Mouse (Mus musculus) intestine, embryonic 16.5 days (tissue): ENCODE measurements around the gene Fndc5. TPM values are rescaled to one million over a fixed set of nuclear protein-coding genes. Genes with fewer than 3 reads are reported as not detected.

Experiments used
- ATAC-seq: fragments of 200-750 bp; cut with Nextera tagmentation; 2 replicates; pipeline ENCODE4 v1.8.0; 2017; ENCODE audit warnings: moderate TSS enrichment, moderate library complexity
- H3K27ac ChIP-seq: fragments of 300-500 bp; sonication (generic); 2 replicates; pipeline ENCODE4 v1.5.1; 2014; ENCODE audit warnings: mild to moderate bottlenecking, low read length
- H3K27me3 ChIP-seq: fragments of 300-500 bp; sonication (generic); replicated peaks from 2 replicates; pipeline ENCODE4 v1.6.1; 2014; ENCODE audit warnings: low read length, control low read depth, mixed read lengths; ENCODE audit not compliant: control insufficient read depth, insufficient read depth
- H3K36me3 ChIP-seq: fragments of 300-500 bp; sonication (generic); 2 replicates; pipeline ENCODE4 v1.6.1; 2014; ENCODE audit warnings: low read length, control low read depth; ENCODE audit not compliant: control insufficient read depth, insufficient read depth
- H3K4me1 ChIP-seq: fragments of 300-500 bp; sonication (generic); 2 replicates; pipeline ENCODE4 v1.6.1; 2014; ENCODE audit warnings: low read length, control low read depth, mixed read lengths; ENCODE audit not compliant: control insufficient read depth, insufficient read depth
- H3K4me2 ChIP-seq: fragments of 300-500 bp; sonication (generic); 2 replicates; pipeline ENCODE4 v1.6.1; 2014; ENCODE audit warnings: low read depth, low read length, control low read depth
- H3K4me3 ChIP-seq: fragments of 300-500 bp; sonication (generic); 2 replicates; pipeline ENCODE4 v1.5.1; 2014; ENCODE audit warnings: mild to moderate bottlenecking, low read length
- H3K9ac ChIP-seq: fragments of 300-500 bp; sonication (generic); 2 replicates; pipeline ENCODE4 v1.6.1; 2014; ENCODE audit warnings: low read depth, low read length
- H3K9me3 ChIP-seq: fragments of 300-500 bp; sonication (generic); 2 replicates; pipeline ENCODE4 v1.6.1; 2016; ENCODE audit warnings: low read length, control low read depth; ENCODE audit not compliant: control insufficient read depth
- WGBS: fragments of 180-500 bp; shearing (Covaris S2); extraction: QIAGEN DNeasy Blood & Tissue Kit; methylation state at CpG from one replicate; pipeline ENCODE4 v1.1.7; 2014; 5-methylcytosine and 5-hydroxymethylcytosine counted together
- polyA plus RNA-seq: library from polyadenylated mRNA; unstranded; fragments of >200 nt; fragmentation: Nextera tagmentation; extraction: Ambion mirVana; gene quantifications from 2 replicates; pipeline ENCODE4 v1.2.1, GENCODE M21; 2015

The Fndc5 gene
- polyA plus RNA-seq, 1 experiment from 2014 or later = 1.5 TPM

- Histone ChIP-seq H3K27me3 (peaks cover 24% of the 10 kb centered on the region), H3K9ac (peak overlapping the region; percentile 22; the same call in 1 of the 2 replicates), H3K4me3 (no peak overlapping the region), H3K36me3 (no peaks in the 10 kb centered on the region), H3K27ac (no peak overlapping the region), H3K4me1 (peaks cover 12% of the 10 kb centered on the region), H3K9me3 (no peaks in the 10 kb centered on the region), H3K4me2 (no peak overlapping the region)
- ATAC-seq = 0 out of 2 replicates have a peak, but pooled peaks have one; percentile 22
- 12% methylated on average over 15 of the region's 15 CpGs for WGBS
Measured at GRCm38 (mm10) chr4:129134799-129135585, 1.8 kb upstream of the Fndc5 start.

GRCm38 (mm10) chr4:129135637-129136036 lies 1.2 kb upstream of the Fndc5 start:
- 58% methylated on average over 2 of the region's 2 CpGs for WGBS
- no peak overlapping the region for H3K27ac ChIP-seq
- H3K27me3 ChIP-seq = peaks cover 24% of the 10 kb centered on the region
- peaks cover 6% of the 10 kb centered on the region for H3K4me1 ChIP-seq
- no peak overlapping the region for H3K9ac ChIP-seq
- no peak overlapping the region for H3K4me3 ChIP-seq
- H3K36me3 ChIP-seq = no peaks in the 10 kb centered on the region
- no peak for ATAC-seq
- H3K4me2 ChIP-seq = no peak overlapping the region
- no peaks in the 10 kb centered on the region for H3K9me3 ChIP-seq

- peak overlapping the region; percentile 74 for H3K9ac ChIP-seq
- 42% methylated on average over 9 of the region's 9 CpGs for WGBS
- no peaks in the 10 kb centered on the region for H3K9me3 ChIP-seq
- peaks cover 5% of the 10 kb centered on the region; the same call in 1 of the 2 replicates for H3K4me1 ChIP-seq
- peak overlapping the region; percentile 62 for H3K4me3 ChIP-seq
- H3K27me3 ChIP-seq = peaks cover 24% of the 10 kb centered on the region
- H3K27ac ChIP-seq = no peak overlapping the region
- ATAC-seq = no peak
- no peaks in the 10 kb centered on the region for H3K36me3 ChIP-seq
- peak overlapping the region; percentile 96 for H3K4me2 ChIP-seq
Measured at GRCm38 (mm10) chr4:129136189-129136578, 615 bp upstream of the Fndc5 start.

- H3K4me3 ChIP-seq = peak overlapping the region; percentile 62
- H3K27me3 ChIP-seq = peaks cover 24% of the 10 kb centered on the region
- H3K27ac ChIP-seq = no peak overlapping the region
- no peak for ATAC-seq
- WGBS = 59% methylated on average over 14 of the region's 14 CpGs
- peak overlapping the region; percentile 96 for H3K4me2 ChIP-seq
- peaks cover 9% of the 10 kb centered on the region for H3K4me1 ChIP-seq
- no peaks in the 10 kb centered on the region for H3K36me3 ChIP-seq
- no peaks in the 10 kb centered on the region for H3K9me3 ChIP-seq
- peak overlapping the region; percentile 74 for H3K9ac ChIP-seq
Measured at GRCm38 (mm10) chr4:129137392-129138321, 858 bp downstream of the Fndc5 start.

GRCm38 (mm10) chr4:129139642-129140041 lies 2.8 kb downstream of the Fndc5 start:
- Histone ChIP-seq H3K4me3 (no peak overlapping the region), H3K4me2 (no peak overlapping the region), H3K36me3 (no peaks in the 10 kb centered on the region), H3K9ac (no peak overlapping the region), H3K27me3 (peaks cover 24% of the 10 kb centered on the region), H3K27ac (no peak overlapping the region), H3K4me1 (peaks cover 9% of the 10 kb centered on the region), H3K9me3 (no peaks in the 10 kb centered on the region)
- 0 out of 2 replicates have a peak, but pooled peaks have one; percentile 16 for ATAC-seq
- 85% methylated on average over 5 of the region's 5 CpGs for WGBS

GRCm38 (mm10) chr4:129140808-129141207 lies 4.0 kb downstream of the Fndc5 start:
- Histone ChIP-seq H3K36me3 (no peaks in the 10 kb centered on the region), H3K9ac (no peak overlapping the region), H3K27ac (no peak overlapping the region), H3K9me3 (no peaks in the 10 kb centered on the region), H3K27me3 (peaks cover 17% of the 10 kb centered on the region), H3K4me2 (no peak overlapping the region), H3K4me3 (no peak overlapping the region), H3K4me1 (peaks cover 9% of the 10 kb centered on the region)
- ATAC-seq = no peak
- 86% methylated on average over 4 of the region's 4 CpGs for WGBS

GRCm38 (mm10) chr4:129141560-129142438 lies 5.0 kb downstream of the Fndc5 start:
- 73% methylated on average over 17 of the region's 17 CpGs for WGBS
- peaks cover 12% of the 10 kb centered on the region for H3K4me1 ChIP-seq

GRCm38 (mm10) chr4:129142439-129143045 lies 5.7 kb downstream of the Fndc5 start:
- Histone ChIP-seq H3K9ac (no peak overlapping the region), H3K27me3 (peaks cover 4% of the 10 kb centered on the region; the same call in 1 of the 2 replicates), H3K36me3 (no peaks in the 10 kb centered on the region), H3K4me3 (no peak overlapping the region), H3K27ac (no peak overlapping the region), H3K4me2 (no peak overlapping the region), H3K4me1 (peaks cover 7% of the 10 kb centered on the region), H3K9me3 (no peaks in the 10 kb centered on the region)
- ATAC-seq = no peak
- 88% methylated on average over 11 of the region's 11 CpGs for WGBS

More at GRCm38 (mm10) chr4:129141560-129142438, 5.0 kb downstream of the Fndc5 start:
- Histone ChIP-seq H3K36me3 (no peaks in the 10 kb centered on the region), H3K27ac (no peak overlapping the region), H3K9ac (no peak overlapping the region), H3K4me3 (no peak overlapping the region), H3K9me3 (no peaks in the 10 kb centered on the region), H3K27me3 (peaks cover 9% of the 10 kb centered on the region; the same call in 1 of the 2 replicates), H3K4me2 (no peak overlapping the region)
- peak; percentile 26; the same call in 1 of the 2 replicates for ATAC-seq
